Mouse (Mus musculus): Measurements from ENCODE around the gene Pomgnt1. TPM values are rescaled to one million over a fixed set of nuclear protein-coding genes. Genes with fewer than 3 reads are reported as not detected.

Gene Pomgnt1
- total RNA-seq, 2 experiments from 2014 or later, result 69.3 to 71.5 TPM

DNA sequence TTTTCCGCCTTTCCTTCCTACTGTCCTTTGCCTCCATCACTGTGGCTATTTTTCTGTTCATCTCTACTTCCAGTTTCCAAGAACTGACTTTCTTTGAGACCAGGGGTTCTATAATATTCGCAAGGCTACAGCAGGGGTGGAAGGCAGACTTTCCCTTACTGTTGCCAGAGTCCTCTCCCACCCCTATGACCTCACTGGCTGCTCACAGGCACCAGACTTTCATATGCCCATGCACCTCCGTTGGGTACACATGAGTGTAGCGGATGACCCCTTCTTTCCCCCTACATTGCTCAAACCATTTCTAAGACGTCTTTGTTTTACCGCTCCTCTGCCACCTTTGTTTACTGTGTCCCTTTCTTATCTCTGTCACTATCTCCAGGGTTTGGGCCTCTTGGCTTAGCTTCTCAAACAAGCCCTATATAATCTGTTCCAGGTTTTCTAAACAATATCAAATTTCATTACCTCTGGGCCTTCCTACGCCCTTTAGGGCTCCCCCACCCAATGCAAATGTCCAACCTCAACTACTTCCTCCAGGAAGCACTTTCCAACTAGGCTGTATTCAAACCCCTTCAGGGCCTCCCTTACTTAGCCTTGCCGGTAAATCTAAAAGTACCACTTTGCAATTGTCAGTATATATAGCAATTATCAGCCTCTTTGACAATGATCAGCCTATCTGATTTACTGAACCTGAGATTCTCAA lies 42.2 kb downstream of the Pomgnt1 start:
- intact Hi-C loops (cut with DNase I), result loop anchor here (5.0 to 10.0 kb wide), 2 partner anchors 116 to 389 kb away; partner anchors contain the start of genes Gpbp1l1 and Tmem69
- DNase-seq (ENCODE audit: low spot score in 2 of 2), result no peak

DNA sequence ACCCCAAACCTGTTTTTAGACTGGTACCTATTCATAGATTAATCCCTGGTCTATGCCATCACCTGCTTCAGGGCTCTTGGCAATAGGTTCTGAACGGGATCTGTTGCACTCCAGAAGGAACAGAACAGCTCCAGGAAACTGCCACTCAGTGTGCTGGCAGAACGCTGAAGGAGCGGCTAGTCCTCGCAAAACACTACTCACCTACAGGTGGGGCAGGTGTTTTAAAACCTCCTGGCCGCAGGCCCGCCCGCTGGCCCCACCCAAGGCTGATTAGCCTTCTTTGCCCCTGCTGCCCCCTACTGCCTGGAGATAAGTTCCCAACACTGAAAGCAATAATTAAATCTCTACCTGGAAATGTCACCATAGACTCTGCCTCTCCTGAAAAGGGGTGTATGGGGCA lies 43.8 kb downstream of the Pomgnt1 start, which contains the start of gene Tspan1:
TSS of gene Tspan1 (minus strand) at position 198 of the 400 bp plus-strand sequence.
- DNase-seq (ENCODE audit: low spot score in 2 of 2), result no peak
- intact Hi-C loops (cut with DNase I), result loop anchor here (5.0 to 10.0 kb wide), 2 partner anchors 115 to 387 kb away; partner anchors contain the start of genes Gpbp1l1 and Tmem69

DNA sequence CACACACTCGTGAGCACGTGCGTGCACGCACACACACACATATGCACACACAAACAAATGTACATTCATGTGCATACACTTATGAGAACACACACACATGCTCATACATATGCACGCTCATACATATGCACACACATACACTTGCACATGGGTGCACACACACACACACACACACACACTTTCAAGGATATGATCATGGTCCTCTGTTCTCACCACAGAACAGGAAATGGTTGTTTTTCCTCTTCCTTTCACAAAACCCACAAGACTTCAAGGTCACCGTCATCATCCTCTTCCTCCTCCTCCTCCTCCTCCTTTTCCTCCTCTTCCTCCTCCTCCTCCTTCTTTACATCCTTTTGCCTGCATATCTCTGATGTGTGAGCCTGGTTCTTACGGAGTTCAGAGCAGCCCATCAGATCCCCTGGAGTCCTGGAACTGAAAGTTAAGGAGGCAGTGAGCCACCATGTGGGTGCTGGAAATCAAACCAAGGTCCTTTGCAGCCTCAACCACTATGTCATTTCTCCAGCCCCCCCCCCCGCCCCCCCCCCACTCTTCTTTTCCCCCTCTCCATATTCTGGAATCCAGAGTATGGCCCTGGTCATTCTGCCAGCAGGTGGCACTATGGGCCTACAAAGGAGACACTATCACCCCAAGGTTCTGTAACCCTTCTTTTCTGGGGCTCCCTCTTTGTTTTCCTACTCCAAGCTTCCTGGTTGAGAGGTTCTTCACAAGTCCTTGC lies 45.1 kb downstream of the Pomgnt1 start:
- DNase-seq (ENCODE audit: low spot score in 2 of 2), result peak; percentile 76 to 80
- intact Hi-C loops (cut with DNase I), result loop anchor here (5.0 to 10.0 kb wide), 2 partner anchors 114 to 386 kb away; partner anchors contain the start of genes Gpbp1l1 and Tmem69

DNA sequence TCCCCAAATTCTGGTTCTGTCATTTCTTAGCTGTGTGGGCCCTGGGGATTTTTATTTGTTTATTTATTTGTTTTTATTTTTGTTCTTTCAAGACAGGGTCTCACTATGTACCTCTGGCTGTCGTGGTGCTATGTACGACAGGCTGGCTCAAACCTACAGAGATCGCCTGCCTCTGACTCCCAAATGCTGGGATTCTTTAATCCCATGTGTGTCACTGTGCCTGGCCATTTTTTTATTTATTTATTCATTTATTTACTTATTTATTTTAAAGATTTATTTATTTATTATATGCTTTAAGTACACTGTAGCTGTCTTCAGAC lies 45.7 kb downstream of the Pomgnt1 start:
- intact Hi-C loops (cut with DNase I), result loop anchor here (5.0 to 10.0 kb wide), 2 partner anchors 113 to 385 kb away; partner anchors contain the start of genes Gpbp1l1 and Tmem69
- DNase-seq (ENCODE audit: low spot score in 2 of 2), result no peak

DNA sequence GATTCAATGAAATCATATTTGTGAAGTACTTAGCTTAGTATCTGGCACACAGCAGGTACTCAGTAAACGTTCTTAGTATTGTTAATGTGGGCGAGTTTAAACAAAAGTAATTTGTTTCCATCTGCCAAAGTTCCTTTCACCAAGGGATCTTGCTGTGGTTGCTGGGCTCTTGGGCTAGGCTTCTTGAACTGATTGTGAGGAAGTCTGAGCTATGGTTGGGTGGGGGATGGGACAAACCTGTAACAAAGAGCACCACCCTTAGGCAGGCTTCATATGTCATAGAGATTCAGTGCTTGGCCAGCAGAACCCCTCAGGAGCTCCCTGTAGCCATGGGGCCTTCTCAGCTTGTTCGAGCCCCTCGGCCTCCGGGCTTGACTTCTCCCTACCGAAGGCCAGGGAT lies 49.4 kb downstream of the Pomgnt1 start, which contains the start of the genes 1700042G07Rik and Gm49337:
TSS of gene 1700042G07Rik (plus strand) at position 301 of the 400 bp plus-strand sequence.
TSS of gene Gm49337 (plus strand) at position 313 of the 400 bp plus-strand sequence.
- intact Hi-C loops (cut with DNase I), result no loop called here
- DNase-seq (ENCODE audit: low spot score in 2 of 2), result no peak

DNA sequence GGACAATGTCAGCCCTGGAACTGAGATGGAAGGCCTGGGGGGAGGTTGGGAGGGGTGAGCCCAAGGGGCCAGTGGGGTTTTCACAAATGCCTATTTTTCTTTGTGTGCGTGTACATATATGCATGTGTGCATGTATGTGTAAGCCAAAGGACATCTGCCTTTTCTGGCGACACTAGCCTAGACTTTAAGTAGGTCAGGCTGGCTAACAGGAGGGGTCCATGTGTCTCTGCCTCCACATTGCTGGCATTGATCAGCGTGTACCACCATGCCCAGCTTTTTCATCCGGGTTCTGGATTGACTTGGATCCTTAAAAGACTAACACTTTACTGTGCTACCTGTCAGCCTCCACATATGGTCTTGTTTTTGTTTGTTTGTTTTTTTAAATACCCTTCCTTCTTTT lies 50.1 kb downstream of the Pomgnt1 start:
- intact Hi-C loops (cut with DNase I), result no loop called here
- no peak for DNase-seq (ENCODE audit: low spot score in 2 of 2)

DNA sequence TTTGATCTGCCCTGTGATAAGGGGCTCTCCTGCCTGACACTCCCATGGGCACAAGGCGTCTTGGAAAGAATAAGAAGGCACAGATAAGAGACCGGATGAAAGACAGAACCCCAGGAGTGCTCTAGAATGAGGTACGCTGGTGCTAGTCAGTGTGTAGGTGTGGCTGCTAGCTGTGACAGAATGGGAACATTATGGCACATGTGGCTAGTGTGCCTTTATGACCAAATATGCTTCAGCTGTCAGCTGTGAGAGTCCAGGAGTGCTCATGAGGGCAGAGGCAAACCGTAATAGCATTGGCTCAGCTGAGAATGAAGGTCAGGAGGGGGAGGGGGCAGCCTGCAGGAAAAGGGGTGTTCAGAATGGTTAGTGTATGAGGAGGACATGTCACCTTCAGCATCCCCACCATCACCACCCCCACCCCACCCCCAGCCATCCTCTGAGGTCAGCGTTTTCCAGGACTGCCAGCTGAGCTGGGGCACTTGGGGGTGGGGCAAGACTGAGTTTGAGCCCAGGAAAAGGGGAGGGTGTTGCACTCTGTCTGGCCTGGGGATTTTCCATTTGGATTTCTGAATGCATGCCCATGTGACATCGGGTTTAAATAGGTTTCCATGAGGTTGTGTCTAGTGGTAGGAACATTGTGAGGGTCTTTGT lies 51.0 kb downstream of the Pomgnt1 start:
- no peak for DNase-seq (ENCODE audit: low spot score in 2 of 2)
- intact Hi-C loops (cut with DNase I), result loop anchor here (5.0 kb wide), 1 partner anchor 48 kb away; the partner anchor contains the start of gene Pik3r3

DNA sequence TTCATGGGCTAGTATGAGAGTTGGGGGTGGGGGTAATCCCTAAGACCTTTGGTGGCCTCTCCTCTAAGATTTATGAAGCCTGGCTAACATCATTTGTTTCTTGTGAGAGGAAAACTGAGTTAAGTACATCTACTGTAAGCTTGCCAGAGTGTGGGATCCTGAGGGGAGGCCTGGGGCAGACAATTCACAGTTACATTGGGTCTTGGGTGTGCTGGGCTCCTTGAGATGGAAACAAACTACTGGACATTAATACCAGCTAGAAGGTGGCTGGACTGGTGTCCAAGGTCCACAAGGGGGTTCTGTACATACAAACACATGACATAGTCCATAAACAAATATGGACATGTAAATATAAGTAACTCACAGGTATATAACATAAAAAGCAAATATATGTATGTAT lies 51.5 kb downstream of the Pomgnt1 start:
- DNase-seq (ENCODE audit: low spot score in 2 of 2), result no peak
- intact Hi-C loops (cut with DNase I), result loop anchor here (5.0 kb wide), 1 partner anchor 47 kb away; the partner anchor contains the start of gene Pik3r3

DNA sequence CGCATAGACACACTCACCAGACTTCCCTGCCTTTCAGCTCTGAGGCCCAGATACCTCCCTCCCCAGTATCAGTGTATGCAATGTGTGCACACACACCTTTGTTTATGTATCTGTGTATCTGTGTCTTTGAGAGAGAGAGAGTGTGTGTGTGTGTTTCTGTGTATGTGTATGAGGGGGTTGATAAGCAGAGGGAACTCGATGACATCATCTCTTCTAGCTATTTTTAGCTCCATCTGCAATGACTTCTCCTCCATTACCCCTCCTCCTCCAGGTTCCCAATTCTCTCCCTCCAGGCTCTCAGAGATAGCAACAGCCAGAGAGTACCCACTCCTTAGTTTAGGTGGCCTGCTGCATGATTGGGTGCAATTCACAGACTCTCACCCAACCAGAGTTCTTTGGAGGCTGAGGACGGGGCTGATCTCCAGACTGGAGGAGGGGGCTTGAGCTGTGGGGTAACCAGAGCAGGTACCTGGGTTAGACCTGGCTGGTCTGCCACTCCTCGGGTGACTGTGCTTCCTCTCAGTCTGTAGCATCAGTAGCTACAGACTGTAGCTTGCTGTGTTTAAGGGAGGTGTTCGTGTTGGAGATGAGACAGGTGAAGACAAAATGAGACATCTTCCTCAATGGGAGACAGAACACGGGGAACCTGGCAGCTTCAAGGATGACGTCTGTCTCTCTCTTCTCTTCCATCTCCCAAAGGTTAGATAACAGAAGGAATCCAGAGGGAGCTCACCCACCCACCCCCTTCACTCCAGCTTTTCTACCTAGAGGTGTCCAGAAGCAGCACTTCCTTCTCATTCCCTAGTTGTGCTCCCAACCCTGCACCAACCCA lies 52.3 kb downstream of the Pomgnt1 start:
- intact Hi-C loops (cut with DNase I), result loop anchor here (5.0 kb wide), 1 partner anchor 46 kb away; the partner anchor contains the start of gene Pik3r3
- DNase-seq (ENCODE audit: low spot score in 2 of 2), result peak; percentile 49 to 89

DNA sequence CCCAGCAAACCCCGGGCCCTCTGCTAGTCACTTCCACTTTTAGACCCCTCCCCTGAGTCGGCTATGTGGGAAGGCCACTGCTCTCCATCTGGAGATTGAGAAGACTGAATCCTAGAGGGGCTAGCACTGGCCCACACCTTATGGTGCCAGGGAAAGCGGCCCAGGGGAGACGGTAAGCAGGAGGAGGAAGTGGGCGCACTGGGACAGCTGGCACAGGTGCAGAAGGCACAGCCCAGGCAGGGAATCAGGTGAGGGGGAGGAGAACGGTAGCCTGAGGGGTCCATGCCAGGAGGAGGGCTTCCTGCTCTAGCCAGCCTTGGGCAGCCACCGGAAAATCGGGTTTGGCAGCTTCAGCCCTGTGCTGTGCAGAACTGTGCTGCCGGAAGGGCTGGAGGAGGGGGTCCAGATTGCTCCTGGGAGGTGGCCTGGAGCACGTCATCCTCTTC lies 52.9 kb downstream of the Pomgnt1 start:
- peak; percentile 72 to 88 for DNase-seq (ENCODE audit: low spot score in 2 of 2)
- intact Hi-C loops (cut with DNase I), result loop anchor here (5.0 kb wide), 1 partner anchor 46 kb away; the partner anchor contains the start of gene Pik3r3

DNA sequence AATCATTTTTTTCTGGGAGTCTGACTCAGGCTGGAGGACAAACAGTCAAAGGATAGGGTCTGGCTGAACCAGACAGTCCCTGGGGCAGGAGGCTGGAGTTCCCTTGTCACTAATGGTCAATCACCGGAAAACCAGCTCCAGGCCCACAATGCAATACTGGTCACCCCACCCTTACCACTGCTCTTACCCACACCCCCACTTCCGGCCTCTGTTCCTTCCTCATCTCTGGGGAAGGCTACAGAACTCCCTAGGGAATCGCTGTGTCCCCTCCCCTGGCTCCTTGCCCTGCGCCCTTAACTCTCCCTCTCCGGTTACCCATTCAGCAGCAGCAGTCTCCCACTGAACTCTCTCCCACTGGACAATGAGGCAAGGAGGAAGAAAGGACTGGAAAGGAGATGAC lies 53.5 kb downstream of the Pomgnt1 start:
- peak in 1 of 2 experiments; percentile 34 for DNase-seq (ENCODE audit: low spot score in 2 of 2)
- intact Hi-C loops (cut with DNase I), result loop anchor here (5.0 kb wide), 1 partner anchor 45 kb away; the partner anchor contains the start of gene Pik3r3

DNA sequence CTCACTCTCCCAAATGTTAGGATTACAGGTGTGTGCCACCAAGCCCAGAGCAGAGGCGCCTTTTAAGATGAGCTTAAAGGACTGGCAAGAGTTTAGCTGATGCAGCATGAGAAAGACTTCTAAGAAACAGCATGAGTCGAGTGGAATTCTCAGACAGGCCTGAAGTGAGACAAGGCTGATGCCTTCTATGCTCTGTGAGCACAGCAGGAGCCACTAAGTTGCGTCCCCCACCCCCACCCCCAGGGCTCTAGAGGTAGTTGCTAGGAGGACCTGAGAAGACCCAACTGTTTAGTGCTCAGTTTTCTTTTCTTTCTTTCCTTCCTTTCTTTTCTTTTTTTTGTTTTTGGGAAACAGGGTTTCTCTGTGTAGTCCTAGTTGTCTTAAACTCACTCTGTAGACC lies 58.4 kb downstream of the Pomgnt1 start:
- intact Hi-C loops (cut with DNase I), result no loop called here
- no peak for DNase-seq (ENCODE audit: low spot score in 2 of 2)

DNA sequence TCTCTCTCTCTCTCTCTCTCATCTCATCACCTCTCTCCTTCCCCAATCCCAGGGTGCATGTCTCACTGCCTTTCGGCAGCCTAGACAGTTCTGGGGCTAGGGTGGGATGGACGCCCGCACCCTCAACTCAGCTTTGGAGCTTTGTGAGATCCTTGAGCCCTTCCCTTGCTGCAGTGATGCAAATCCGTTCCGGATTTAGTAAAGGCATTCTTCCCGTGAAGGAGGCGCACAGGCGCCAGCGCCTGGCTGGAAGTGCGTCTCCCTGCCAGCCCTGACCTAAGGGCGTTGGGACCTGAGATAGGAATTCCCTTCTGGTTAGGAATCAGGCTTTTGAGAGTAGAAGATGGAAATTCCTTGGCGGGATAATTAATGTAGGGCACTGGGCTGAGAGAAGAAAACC lies 59.1 kb downstream of the Pomgnt1 start:
- no peak for DNase-seq (ENCODE audit: low spot score in 2 of 2)
- intact Hi-C loops (cut with DNase I), result no loop called here

DNA sequence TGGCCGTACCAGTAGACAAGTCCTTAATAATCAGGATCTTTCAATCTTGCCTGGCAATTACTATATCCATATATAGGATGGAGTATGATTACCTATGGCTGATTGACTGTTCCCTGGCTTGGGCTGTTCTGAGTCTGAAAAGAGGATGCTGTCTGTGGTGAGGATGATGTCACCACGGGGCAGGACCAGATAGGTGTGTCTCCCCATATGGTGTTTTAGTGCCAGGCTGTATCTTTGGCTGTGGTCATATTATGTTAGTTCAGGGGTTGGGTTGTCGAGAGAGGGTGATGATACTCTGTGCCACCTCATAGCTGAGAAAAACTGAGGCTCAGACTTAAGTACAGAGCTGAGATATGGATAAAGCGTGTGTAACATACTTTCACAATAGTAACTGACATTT lies 61.4 kb downstream of the Pomgnt1 start:
- intact Hi-C loops (cut with DNase I), result no loop called here
- DNase-seq (ENCODE audit: low spot score in 2 of 2), result no peak

DNA sequence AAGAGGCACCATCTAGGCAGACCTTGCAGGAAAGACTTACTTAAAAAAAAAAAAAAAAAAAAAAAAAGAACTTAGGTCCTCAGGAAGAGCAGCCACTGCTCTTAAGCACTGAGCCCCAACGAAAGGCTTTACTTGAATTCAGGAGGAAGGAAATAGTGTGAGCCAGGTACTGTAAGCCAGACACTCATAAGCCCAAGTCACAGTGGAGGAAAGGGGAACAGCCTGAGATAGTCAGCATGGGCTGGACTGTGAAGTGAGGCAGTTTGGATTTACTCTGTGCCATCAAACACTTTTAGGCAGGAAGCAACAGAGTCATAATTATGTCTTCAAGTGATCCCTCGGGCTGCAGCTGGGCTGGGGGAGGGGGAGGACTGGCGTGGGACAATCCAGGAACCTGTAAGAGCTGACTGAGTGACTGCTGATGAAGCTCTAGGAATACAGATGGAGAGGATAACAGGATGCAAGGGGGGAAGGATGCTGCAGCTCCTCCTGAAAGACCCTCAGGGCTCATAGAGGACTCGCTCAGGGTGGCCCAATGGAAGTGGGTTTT lies 68.7 kb downstream of the Pomgnt1 start:
- intact Hi-C loops (cut with DNase I), result no loop called here
- DNase-seq (ENCODE audit: low spot score in 2 of 2), result no peak

DNA sequence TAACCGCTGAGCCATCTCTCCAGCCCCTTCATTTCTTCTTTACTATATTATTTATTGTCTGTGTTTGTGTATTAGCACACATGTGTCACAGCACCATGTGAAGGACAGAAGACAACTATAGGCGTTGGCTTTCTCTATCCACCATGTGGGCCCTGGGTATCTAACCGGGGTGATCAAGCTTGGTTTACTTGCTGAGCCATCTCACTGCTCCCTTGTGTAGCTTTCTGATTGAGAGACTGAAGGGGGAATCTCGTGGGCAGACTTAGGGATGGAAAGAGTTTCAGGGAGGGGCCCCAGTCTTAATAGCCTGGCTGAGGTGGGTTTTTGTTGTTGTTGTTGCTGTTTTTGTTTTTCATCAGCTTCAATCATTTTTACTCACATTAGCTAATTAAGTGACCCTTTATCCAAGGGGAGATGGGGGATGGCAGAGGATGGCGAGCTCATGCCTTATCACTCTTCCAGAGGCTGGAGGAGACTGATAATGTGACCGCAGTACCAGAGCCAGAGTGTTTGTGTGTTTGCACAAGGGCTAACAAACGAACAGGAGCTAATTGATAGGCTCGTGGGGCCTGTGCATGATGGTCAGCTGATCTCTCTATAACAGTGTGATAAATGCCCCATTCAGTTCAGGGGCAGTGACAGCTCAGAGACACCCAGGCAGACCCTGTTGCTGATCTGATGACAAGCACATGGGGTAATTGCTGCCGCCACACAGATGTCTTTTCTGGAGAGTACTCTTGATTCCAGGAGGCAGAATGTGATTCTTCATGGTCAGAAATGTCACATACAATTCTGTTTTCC lies 70.1 kb downstream of the Pomgnt1 start:
- intact Hi-C loops (cut with DNase I), result no loop called here
- DNase-seq (ENCODE audit: low spot score in 2 of 2), result no peak

DNA sequence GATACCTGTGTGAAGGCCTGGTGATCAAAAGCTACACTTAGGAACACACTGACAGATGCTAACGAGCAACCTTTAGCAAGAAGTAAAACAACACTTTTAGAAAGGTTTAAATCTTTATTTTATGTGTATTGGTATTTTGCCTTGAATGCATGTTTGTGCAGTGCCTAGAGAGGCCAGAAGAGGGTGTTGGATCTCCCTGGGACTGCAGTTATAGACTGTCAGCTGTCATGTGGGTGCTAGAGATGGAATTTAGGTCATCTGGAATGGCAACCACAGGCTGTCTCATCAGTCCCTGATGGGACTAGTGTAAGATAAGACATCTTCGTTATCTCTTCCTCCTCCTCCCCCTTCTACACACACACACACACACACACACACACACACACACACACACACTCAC lies 74.8 kb downstream of the Pomgnt1 start:
- DNase-seq (ENCODE audit: low spot score in 2 of 2), result no peak
- intact Hi-C loops (cut with DNase I), result no loop called here

DNA sequence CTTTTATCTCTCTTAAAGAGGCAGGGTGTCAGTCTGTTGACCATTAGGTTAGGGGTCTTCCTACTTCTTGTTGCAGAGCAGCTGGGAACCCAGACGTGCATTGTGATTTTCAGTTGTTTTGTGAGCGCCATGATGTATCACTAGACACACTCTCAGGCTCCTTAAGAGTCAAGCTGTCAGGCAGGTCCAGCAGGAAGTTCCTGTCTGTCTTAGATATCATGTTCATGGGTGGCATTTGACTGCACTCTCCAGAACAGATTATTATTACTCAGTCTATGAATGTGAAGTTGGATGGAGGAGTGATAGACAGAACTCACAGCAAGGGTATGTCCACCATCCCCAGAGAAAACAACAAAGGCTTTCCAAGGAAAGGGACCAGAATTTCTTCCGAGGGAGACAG lies 80.8 kb downstream of the Pomgnt1 start:
- intact Hi-C loops (cut with DNase I), result no loop called here
- no peak for DNase-seq (ENCODE audit: low spot score in 2 of 2)
